Mouse (Mus musculus): ENCODE data around the gene Slc25a28.

Slc25a28 gene

GRCm38 (mm10) chr19:43642843-43643242 lies 31.8 kb downstream of the Slc25a28 start:
- ATAC-seq (ENCODE audit: low TSS enrichment) = no peak

- ATAC-seq (ENCODE audit: low TSS enrichment) = no peak
These were observed 32.8 kb downstream of the Slc25a28 start for GRCm38 (mm10) chr19:43641833-43642232.

- ATAC-seq (ENCODE audit: low TSS enrichment) = peak; percentile 95
These were observed 44.0 kb downstream of the Slc25a28 start for GRCm38 (mm10) chr19:43630466-43631251.

GRCm38 (mm10) chr19:43629088-43629487 lies 45.6 kb downstream of the Slc25a28 start:
- ATAC-seq (ENCODE audit: low TSS enrichment) = no peak

GRCm38 (mm10) chr19:43627345-43627744 lies 47.3 kb downstream of the Slc25a28 start:
- no peak for ATAC-seq (ENCODE audit: low TSS enrichment)

GRCm38 (mm10) chr19:43626160-43626559 lies 48.5 kb downstream of the Slc25a28 start:
- no peak for ATAC-seq (ENCODE audit: low TSS enrichment)

- ATAC-seq (ENCODE audit: low TSS enrichment) = peak; percentile 70
These were observed 50.8 kb downstream of the Slc25a28 start for GRCm38 (mm10) chr19:43623913-43624312.

GRCm38 (mm10) chr19:43619916-43620479 lies 54.7 kb downstream of the Slc25a28 start:
- no peak for ATAC-seq (ENCODE audit: low TSS enrichment)

GRCm38 (mm10) chr19:43618505-43619030 lies 56.1 kb downstream of the Slc25a28 start:
- ATAC-seq (ENCODE audit: low TSS enrichment) = no peak

- ATAC-seq (ENCODE audit: low TSS enrichment) = no peak
These were observed 56.8 kb downstream of the Slc25a28 start for GRCm38 (mm10) chr19:43617761-43618349.

GRCm38 (mm10) chr19:43616889-43617288 lies 57.8 kb downstream of the Slc25a28 start:
- no peak for ATAC-seq (ENCODE audit: low TSS enrichment)

- ATAC-seq (ENCODE audit: low TSS enrichment) = no peak
These were observed 58.2 kb downstream of the Slc25a28 start for GRCm38 (mm10) chr19:43616415-43616861.

GRCm38 (mm10) chr19:43615571-43616414 lies 58.9 kb downstream of the Slc25a28 start:
- no peak for ATAC-seq (ENCODE audit: low TSS enrichment)

GRCm38 (mm10) chr19:43615074-43615445 lies 59.6 kb downstream of the Slc25a28 start:
- no peak for ATAC-seq (ENCODE audit: low TSS enrichment)

GRCm38 (mm10) chr19:43614341-43615073 lies 60.2 kb downstream of the Slc25a28 start:
- no peak for ATAC-seq (ENCODE audit: low TSS enrichment)
